Mouse (Mus musculus): ENCODE measurements around the gene Nsg1. TPM values are rescaled to one million over a fixed set of nuclear protein-coding genes. Genes with fewer than 3 reads are reported as not detected.

The Nsg1 gene
- polyA plus RNA-seq, 1 experiment, result 342 TPM

- DNase-seq (ENCODE audit: extremely low spot score in 1 of 2, low spot score in 1 of 2), result peak; percentile 75 to 82
Observed at GRCm38 (mm10) chr5:38151264-38151663, 8.4 kb downstream of the Nsg1 start.

GRCm38 (mm10) chr5:38146524-38146923 is 13.2 kb downstream of the Nsg1 start:
- no peak for DNase-seq (ENCODE audit: extremely low spot score in 1 of 2, low spot score in 1 of 2)

- no peak for DNase-seq (ENCODE audit: extremely low spot score in 1 of 2, low spot score in 1 of 2)
Observed at GRCm38 (mm10) chr5:38140893-38141292, 18.8 kb downstream of the Nsg1 start.

GRCm38 (mm10) chr5:38137163-38137562 is 22.5 kb downstream of the Nsg1 start:
- no peak for DNase-seq (ENCODE audit: extremely low spot score in 1 of 2, low spot score in 1 of 2)

GRCm38 (mm10) chr5:38136247-38136646 is 23.5 kb downstream of the Nsg1 start:
- DNase-seq (ENCODE audit: extremely low spot score in 1 of 2, low spot score in 1 of 2), result no peak

- no peak for DNase-seq (ENCODE audit: extremely low spot score in 1 of 2, low spot score in 1 of 2)
Observed at GRCm38 (mm10) chr5:38129339-38129738, 30.4 kb downstream of the Nsg1 start.

- no peak for DNase-seq (ENCODE audit: extremely low spot score in 1 of 2, low spot score in 1 of 2)
Observed at GRCm38 (mm10) chr5:38126519-38127306, 33.0 kb downstream of the Nsg1 start.

GRCm38 (mm10) chr5:38121699-38122098 is 38.0 kb downstream of the Nsg1 start:
- no peak for DNase-seq (ENCODE audit: extremely low spot score in 1 of 2, low spot score in 1 of 2)

- no peak for DNase-seq (ENCODE audit: extremely low spot score in 1 of 2, low spot score in 1 of 2)
Observed at GRCm38 (mm10) chr5:38119268-38119667, 40.4 kb downstream of the Nsg1 start.

- peak; percentile 77 to 80 for DNase-seq (ENCODE audit: extremely low spot score in 1 of 2, low spot score in 1 of 2)
Observed at GRCm38 (mm10) chr5:38117056-38117455, 42.7 kb downstream of the Nsg1 start.

GRCm38 (mm10) chr5:38114526-38114925 is 45.2 kb downstream of the Nsg1 start:
- DNase-seq (ENCODE audit: extremely low spot score in 1 of 2, low spot score in 1 of 2), result no peak

GRCm38 (mm10) chr5:38106807-38107206 is 52.9 kb downstream of the Nsg1 start:
- DNase-seq (ENCODE audit: extremely low spot score in 1 of 2, low spot score in 1 of 2), result no peak

GRCm38 (mm10) chr5:38106080-38106697 is 53.5 kb downstream of the Nsg1 start:
- DNase-seq (ENCODE audit: extremely low spot score in 1 of 2, low spot score in 1 of 2), result no peak

GRCm38 (mm10) chr5:38102945-38103344 is 56.8 kb downstream of the Nsg1 start:
- no peak for DNase-seq (ENCODE audit: extremely low spot score in 1 of 2, low spot score in 1 of 2)

- DNase-seq (ENCODE audit: extremely low spot score in 1 of 2, low spot score in 1 of 2), result no peak
Observed at GRCm38 (mm10) chr5:38099139-38099676, 60.5 kb downstream of the Nsg1 start.

GRCm38 (mm10) chr5:38097501-38098093 is 62.1 kb downstream of the Nsg1 start:
- peak in 1 of 2 experiments; percentile 64 for DNase-seq (ENCODE audit: extremely low spot score in 1 of 2, low spot score in 1 of 2)

GRCm38 (mm10) chr5:38094331-38094730 is 65.4 kb downstream of the Nsg1 start:
- no peak for DNase-seq (ENCODE audit: extremely low spot score in 1 of 2, low spot score in 1 of 2)

- no peak for DNase-seq (ENCODE audit: extremely low spot score in 1 of 2, low spot score in 1 of 2)
Observed at GRCm38 (mm10) chr5:38091966-38092304, 67.8 kb downstream of the Nsg1 start.

- DNase-seq (ENCODE audit: extremely low spot score in 1 of 2, low spot score in 1 of 2), result peak in 1 of 2 experiments; percentile 84
Observed at GRCm38 (mm10) chr5:38091046-38091965, 68.4 kb downstream of the Nsg1 start.

- no peak for DNase-seq (ENCODE audit: extremely low spot score in 1 of 2, low spot score in 1 of 2)
Observed at GRCm38 (mm10) chr5:38090581-38090980, 69.1 kb downstream of the Nsg1 start.

Measured in frontal cortex, adult 2 months (tissue).